Mouse (Mus musculus) intestine, embryonic 16.5 days (tissue): ENCODE measurements around the gene Hist1h2ap. TPM values are rescaled to one million over a fixed set of nuclear protein-coding genes. Genes with fewer than 3 reads are reported as not detected.
"Not testable (repeated sequence)": the region's sequence is repeated elsewhere in the genome, so short reads cannot be mapped to it uniquely, and the experiment has no call there.

Experiments used
- ATAC-seq: fragments of 200-750 bp; cut with Nextera tagmentation; 2 replicates; pipeline ENCODE4 v1.8.0; 2017; ENCODE audit warnings: moderate TSS enrichment, moderate library complexity
- H3K27ac ChIP-seq: fragments of 300-500 bp; sonication (generic); 2 replicates; pipeline ENCODE4 v1.5.1; 2014; ENCODE audit warnings: mild to moderate bottlenecking, low read length
- H3K27me3 ChIP-seq: fragments of 300-500 bp; sonication (generic); replicated peaks from 2 replicates; pipeline ENCODE4 v1.6.1; 2014; ENCODE audit warnings: low read length, control low read depth, mixed read lengths; ENCODE audit not compliant: control insufficient read depth, insufficient read depth
- H3K36me3 ChIP-seq: fragments of 300-500 bp; sonication (generic); 2 replicates; pipeline ENCODE4 v1.6.1; 2014; ENCODE audit warnings: low read length, control low read depth; ENCODE audit not compliant: control insufficient read depth, insufficient read depth
- H3K4me1 ChIP-seq: fragments of 300-500 bp; sonication (generic); 2 replicates; pipeline ENCODE4 v1.6.1; 2014; ENCODE audit warnings: low read length, control low read depth, mixed read lengths; ENCODE audit not compliant: control insufficient read depth, insufficient read depth
- H3K4me2 ChIP-seq: fragments of 300-500 bp; sonication (generic); 2 replicates; pipeline ENCODE4 v1.6.1; 2014; ENCODE audit warnings: low read depth, low read length, control low read depth
- H3K4me3 ChIP-seq: fragments of 300-500 bp; sonication (generic); 2 replicates; pipeline ENCODE4 v1.5.1; 2014; ENCODE audit warnings: mild to moderate bottlenecking, low read length
- H3K9ac ChIP-seq: fragments of 300-500 bp; sonication (generic); 2 replicates; pipeline ENCODE4 v1.6.1; 2014; ENCODE audit warnings: low read depth, low read length
- H3K9me3 ChIP-seq: fragments of 300-500 bp; sonication (generic); 2 replicates; pipeline ENCODE4 v1.6.1; 2016; ENCODE audit warnings: low read length, control low read depth; ENCODE audit not compliant: control insufficient read depth
- WGBS: fragments of 180-500 bp; shearing (Covaris S2); extraction: QIAGEN DNeasy Blood & Tissue Kit; methylation state at CpG from one replicate; pipeline ENCODE4 v1.1.7; 2014; 5-methylcytosine and 5-hydroxymethylcytosine counted together
- microRNA-seq: library from miRNA; unstranded; fragments of <30 nt; microRNA quantifications from one replicate; pipeline ENCODE4, GENCODE M21; 2016
- polyA plus RNA-seq: library from polyadenylated mRNA; unstranded; fragments of >200 nt; fragmentation: Nextera tagmentation; extraction: Ambion mirVana; gene quantifications from 2 replicates; pipeline ENCODE4 v1.2.1, GENCODE M21; 2015

The Hist1h2ap gene
- polyA plus RNA-seq, 1 experiment from 2014 or later = 2,693 TPM

DNA sequence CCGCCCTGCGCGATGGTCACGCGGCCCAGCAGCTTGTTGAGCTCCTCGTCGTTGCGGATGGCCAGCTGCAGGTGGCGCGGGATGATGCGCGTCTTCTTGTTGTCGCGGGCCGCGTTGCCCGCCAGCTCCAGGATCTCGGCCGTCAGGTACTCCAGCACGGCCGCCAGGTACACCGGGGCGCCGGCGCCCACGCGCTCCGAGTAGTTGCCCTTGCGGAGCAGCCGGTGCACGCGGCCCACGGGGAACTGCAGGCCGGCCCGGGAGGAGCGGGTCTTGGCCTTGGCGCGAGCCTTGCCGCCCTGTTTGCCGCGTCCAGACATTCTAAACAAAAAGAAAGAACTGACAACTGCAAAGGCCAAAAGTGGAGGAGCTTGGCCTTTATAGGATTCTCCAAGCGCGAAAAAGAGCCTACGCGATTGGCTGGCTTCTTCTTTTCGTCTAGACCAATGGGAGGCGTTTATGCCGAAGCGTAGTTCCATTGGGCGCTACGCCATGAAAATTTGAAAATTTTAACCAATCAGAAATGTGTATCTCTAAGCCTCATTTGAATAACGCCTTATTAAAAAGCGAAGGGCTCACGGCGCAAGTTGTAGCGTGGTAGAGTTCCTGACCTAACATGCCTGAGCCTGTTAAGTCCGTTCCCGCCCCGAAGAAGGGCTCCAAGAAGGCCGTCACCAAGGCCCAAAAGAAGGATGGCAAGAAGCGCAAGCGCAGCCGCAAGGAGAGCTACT, 46.2 kb downstream of the Hist1h2ap start, which contains the start of the genes Hist1h2an and Hist1h2bp:
Gene Hist1h2an, minus strand, starts transcription at position 320 of the 731 bp plus-strand sequence.
Gene Hist1h2bp, plus strand, starts transcription at position 563 of the 731 bp plus-strand sequence.
- H3K4me1 ChIP-seq = peaks cover 23% of the 10 kb centered on the region
- 0% methylated on average over 34 of the region's 63 CpGs for WGBS
- peak within 1 kb of the TSS; percentile 58; the same call in 1 of the 2 replicates for H3K9ac ChIP-seq
- not testable (repeated sequence) for H3K36me3 ChIP-seq, H3K9me3 ChIP-seq, H3K27me3 ChIP-seq
- peak; percentile 92 for ATAC-seq
- peak within 1 kb of the TSS; percentile 73 for H3K27ac ChIP-seq
- H3K4me3 ChIP-seq = peak within 1 kb of the TSS; percentile 36
- peak within 1 kb of the TSS; percentile 50 for H3K4me2 ChIP-seq

- no peak for ATAC-seq
- WGBS = 5% methylated on average over 8 of the region's 8 CpGs
Observed at GRCm38 (mm10) chr13:21786189-21786898, 47.0 kb downstream of the Hist1h2ap start.

DNA sequence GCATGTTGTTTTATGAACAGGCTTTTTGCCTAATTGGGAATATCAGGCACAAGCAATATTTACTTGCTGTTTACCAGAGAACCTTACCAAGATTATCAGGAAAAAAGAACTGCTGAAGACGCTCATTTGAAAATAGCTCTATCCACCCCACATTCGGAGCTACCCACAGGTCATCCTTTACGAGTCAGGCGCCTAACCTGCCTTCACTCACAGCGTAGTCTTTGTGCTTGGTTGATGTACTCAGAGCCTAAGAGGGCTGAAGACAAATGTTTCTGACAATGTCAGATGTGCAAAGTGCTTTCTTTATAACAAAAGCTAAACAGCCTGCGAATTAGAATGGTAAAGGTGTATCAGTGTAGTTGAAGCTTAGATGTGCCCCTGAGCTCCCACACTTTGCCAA, 49.0 kb downstream of the Hist1h2ap start:
- no peaks in the 10 kb centered on the region for H3K36me3 ChIP-seq
- 27% methylated on average over 6 of the region's 6 CpGs for WGBS

More at GRCm38 (mm10) chr13:21786189-21786898, 47.0 kb downstream of the Hist1h2ap start:
- H3K4me2 ChIP-seq = peak overlapping the region; percentile 50
- peaks cover 23% of the 10 kb centered on the region for H3K4me1 ChIP-seq
- H3K9ac ChIP-seq = peak overlapping the region; percentile 58; the same call in 1 of the 2 replicates
- no peaks in the 10 kb centered on the region for H3K36me3 ChIP-seq
- H3K27ac ChIP-seq = peak overlapping the region; percentile 68
- no peaks in the 10 kb centered on the region for H3K9me3 ChIP-seq
- peak overlapping the region; percentile 36 for H3K4me3 ChIP-seq
- no peaks in the 10 kb centered on the region for H3K27me3 ChIP-seq

GRCm38 (mm10) chr13:21783734-21784161, 49.6 kb downstream of the Hist1h2ap start:
- Histone ChIP-seq H3K4me1 (peaks cover 20% of the 10 kb centered on the region), H3K4me3 (peak overlapping the region; percentile 36), H3K9ac (peak overlapping the region; percentile 41), H3K36me3 (no peaks in the 10 kb centered on the region), H3K27ac (peak overlapping the region; percentile 83), H3K27me3 (no peaks in the 10 kb centered on the region), H3K9me3 (no peaks in the 10 kb centered on the region), H3K4me2 (peak overlapping the region; percentile 58)
- no peak for ATAC-seq
- 1% methylated on average over 9 of the region's 9 CpGs for WGBS

More for the DNA sequence above, 49.0 kb downstream of the Hist1h2ap start:
- no peak for ATAC-seq
- Histone ChIP-seq H3K4me1 (peaks cover 20% of the 10 kb centered on the region), H3K27ac (peak overlapping the region; percentile 83), H3K4me2 (peak overlapping the region; percentile 58), H3K9me3 (no peaks in the 10 kb centered on the region), H3K9ac (peak overlapping the region; percentile 41; the same call in 1 of the 2 replicates), H3K4me3 (no peak overlapping the region), H3K27me3 (no peaks in the 10 kb centered on the region)

- Histone ChIP-seq H3K4me3 (peak within 1 kb of the TSS; percentile 43), H3K27me3 (no peaks in the 10 kb centered on the region), H3K36me3 (no peaks in the 10 kb centered on the region), H3K4me1 (peaks cover 17% of the 10 kb centered on the region), H3K9me3 (no peaks in the 10 kb centered on the region), H3K9ac (peak within 1 kb of the TSS; percentile 68), H3K27ac (peak within 1 kb of the TSS; percentile 83), H3K4me2 (peak within 1 kb of the TSS; percentile 67)
- ATAC-seq = peak; percentile 58
- WGBS = under 1% methylated on average over 14 of the region's 20 CpGs
Observed at GRCm38 (mm10) chr13:21783255-21783617, 50.1 kb downstream of the Hist1h2ap start, which contains the start of gene Hist1h3i. Gene Hist1h3i (minus strand): TSS chr13:21783370.

Small RNA genes within 50 kb of the gene (microRNA-seq; reads per million reads assigned to microRNA genes)
- gene Gm19658 (not detected), gene Gm44346 (not detected), gene Gm44466 (not detected)

Other genes with a start within 250 kb of the Hist1h2ap start
- gene Olfr1362, start 219.5 kb downstream of the Hist1h2ap start, polyA plus RNA-seq = not detected in 2 replicates
- gene Olfr11, start 191.0 kb downstream of the Hist1h2ap start, polyA plus RNA-seq = not detected in 2 replicates
- gene Olfr1361, start 170.1 kb downstream of the Hist1h2ap start, polyA plus RNA-seq = not detected in 2 replicates
- not detected in 2 replicates for gene Olfr1360, start 156.1 kb downstream of the Hist1h2ap start, polyA plus RNA-seq
- gene Olfr1359, start 135.4 kb downstream of the Hist1h2ap start, polyA plus RNA-seq = not detected in 2 replicates
- 2.3 and 2.5 TPM in 2 replicates for gene Hist1h2bl, start 117.4 kb downstream of the Hist1h2ap start, polyA plus RNA-seq
- 10.9 and 17.9 TPM in 2 replicates for gene Hist1h2ai, start 117.1 kb downstream of the Hist1h2ap start, polyA plus RNA-seq
- 4.8 and 9.5 TPM in 2 replicates for gene Hist1h3h, start 115.8 kb downstream of the Hist1h2ap start, polyA plus RNA-seq
- 1.7 and 3.5 TPM in 2 replicates for gene Hist1h2bm, start 111.5 kb downstream of the Hist1h2ap start, polyA plus RNA-seq
- 0.66 and 2.1 TPM in 2 replicates for gene Hist1h4j, start 98.4 kb downstream of the Hist1h2ap start, polyA plus RNA-seq
- 4.0 and 4.7 TPM in 2 replicates for gene Hist1h4k, start 83.0 kb downstream of the Hist1h2ap start, polyA plus RNA-seq
- 13.0 and 13.5 TPM in 2 replicates for gene Hist1h2ak, start 79.7 kb downstream of the Hist1h2ap start, polyA plus RNA-seq
- gene Hist1h2bn, start 79.4 kb downstream of the Hist1h2ap start, polyA plus RNA-seq = 1.9 and 2.5 TPM in 2 replicates
- gene Hist1h1b, start 52.9 kb downstream of the Hist1h2ap start, polyA plus RNA-seq = 10.0 and 14.9 TPM in 2 replicates
- 53.6 and 66.8 TPM in 2 replicates for gene Hist1h3i, start 50.1 kb downstream of the Hist1h2ap start, polyA plus RNA-seq
- 3.8 and 4.1 TPM in 2 replicates for gene Hist1h2an, start 46.3 kb downstream of the Hist1h2ap start, polyA plus RNA-seq
- 1.5 and 1.7 TPM in 2 replicates for gene Hist1h2bp, start 46.0 kb downstream of the Hist1h2ap start, polyA plus RNA-seq
- gene Hist1h2bq, start 23.3 kb downstream of the Hist1h2ap start, polyA plus RNA-seq = 13.4 and 17.9 TPM in 2 replicates
- not detected in 2 replicates for gene Hist1h2ao, start 23.0 kb downstream of the Hist1h2ap start, polyA plus RNA-seq
- 1.0 TPM in 1 of 2 replicates, not detected in the other for gene Hist1h4m, start 21.8 kb downstream of the Hist1h2ap start, polyA plus RNA-seq
- 5.7 and 9.6 TPM in 2 replicates for gene Hist1h4n, start 1.3 kb downstream of the Hist1h2ap start, polyA plus RNA-seq
- gene Hist1h2br, start 236 bp upstream of the Hist1h2ap start, polyA plus RNA-seq = 15.5 and 19.5 TPM in 2 replicates
- gene Zfp184, start 111.6 kb upstream of the Hist1h2ap start, polyA plus RNA-seq = 4.4 and 4.7 TPM in 2 replicates
- gene Pom121l2, start 147.7 kb upstream of the Hist1h2ap start, polyA plus RNA-seq = 0.10 TPM in 1 of 2 replicates, not detected in the other
- gene Prss16, start 176.2 kb upstream of the Hist1h2ap start, polyA plus RNA-seq = 1.4 and 2.0 TPM in 2 replicates
- 4.6 and 5.1 TPM in 2 replicates for gene Hist1h2ah, start 202.1 kb upstream of the Hist1h2ap start, polyA plus RNA-seq
- 1.8 and 2.9 TPM in 2 replicates for gene Hist1h2bk, start 202.4 kb upstream of the Hist1h2ap start, polyA plus RNA-seq
- gene Hist1h4i, start 207.9 kb upstream of the Hist1h2ap start, polyA plus RNA-seq = 18.8 and 22.0 TPM in 2 replicates
- gene Hist1h2ag, start 209.4 kb upstream of the Hist1h2ap start, polyA plus RNA-seq = 17.4 and 30.0 TPM in 2 replicates
- gene Hist1h2bj, start 209.7 kb upstream of the Hist1h2ap start, polyA plus RNA-seq = 4.7 and 7.7 TPM in 2 replicates